Mouse (Mus musculus) frontal cortex, postnatal 10 days (tissue): ENCODE data around the gene Colca2.

Experiments used
- DNase-seq, 2 experiments: peaks; one replicate each; pipeline ENCODE4 v3.0.0; 2022; ENCODE audit warnings: low spot score in 2 of 2, mixed read lengths in 1 of 2

Colca2 gene

GRCm38 (mm10) chr9:51278500-51279381 is at the start of gene Colca2:
Gene Colca2, minus strand, starts transcription at chr9:51278569.
- DNase-seq = peak; percentile 56 to 69

GRCm38 (mm10) chr9:51327555-51327903 is 49.2 kb upstream of the Colca2 start:
- no peak for DNase-seq

GRCm38 (mm10) chr9:51326619-51327554 is 48.5 kb upstream of the Colca2 start:
- no peak for DNase-seq

GRCm38 (mm10) chr9:51324406-51325065 is 46.2 kb upstream of the Colca2 start:
- no peak for DNase-seq

GRCm38 (mm10) chr9:51320096-51320495 is 41.7 kb upstream of the Colca2 start:
- no peak for DNase-seq

GRCm38 (mm10) chr9:51318246-51318645 is 39.9 kb upstream of the Colca2 start:
- DNase-seq = no peak

- no peak for DNase-seq
Observed at GRCm38 (mm10) chr9:51317322-51317721, 39.0 kb upstream of the Colca2 start.

GRCm38 (mm10) chr9:51315402-51316063 is 37.2 kb upstream of the Colca2 start:
- no peak for DNase-seq

- DNase-seq = no peak
Observed at GRCm38 (mm10) chr9:51312554-51313317, 34.4 kb upstream of the Colca2 start.

- DNase-seq = no peak
Observed at GRCm38 (mm10) chr9:51310515-51310914, 32.1 kb upstream of the Colca2 start.

GRCm38 (mm10) chr9:51306351-51306750 is 28.0 kb upstream of the Colca2 start:
- no peak for DNase-seq

GRCm38 (mm10) chr9:51305146-51305545 is 26.8 kb upstream of the Colca2 start:
- peak in 1 of 2 experiments; percentile 18 for DNase-seq

- no peak for DNase-seq
Observed at GRCm38 (mm10) chr9:51303980-51304379, 25.6 kb upstream of the Colca2 start.

- DNase-seq = no peak
Observed at GRCm38 (mm10) chr9:51293541-51293940, 15.2 kb upstream of the Colca2 start.

GRCm38 (mm10) chr9:51292674-51293073 is 14.3 kb upstream of the Colca2 start:
- DNase-seq = peak; percentile 46 to 75

GRCm38 (mm10) chr9:51290980-51291379 is 12.6 kb upstream of the Colca2 start:
- DNase-seq = no peak

GRCm38 (mm10) chr9:51286079-51286478 is 7.7 kb upstream of the Colca2 start:
- DNase-seq = no peak

GRCm38 (mm10) chr9:51277834-51278498 is 403 bp downstream of the Colca2 start:
- no peak for DNase-seq

GRCm38 (mm10) chr9:51274678-51275077 is 3.7 kb downstream of the Colca2 start:
- no peak for DNase-seq

GRCm38 (mm10) chr9:51273581-51274154 is 4.7 kb downstream of the Colca2 start:
- DNase-seq = no peak
